Mouse (Mus musculus) ES-E14 (cell line): ENCODE measurements around the gene Gm20458.

ENCODE experiments used
- CHD2 ChIP-seq: IDR thresholded peaks from 2 replicates; pipeline ENCODE4 v1.6.1; 2014; ENCODE audit warnings: mild to moderate bottlenecking, low read depth, low read length, inconsistent platforms
- HCFC1 ChIP-seq: IDR thresholded peaks from 2 replicates; pipeline ENCODE4 v1.6.1; 2012; ENCODE audit warnings: low read length, inconsistent platforms, borderline replicate concordance; ENCODE audit not compliant: insufficient read depth
- MAFK ChIP-seq: IDR thresholded peaks from 2 replicates; pipeline ENCODE4 v1.6.1; 2014; ENCODE audit warnings: mild to moderate bottlenecking, low read depth, low read length, inconsistent platforms; ENCODE audit not compliant: insufficient read depth

- no peak for TF ChIP-seq HCFC1
- TF ChIP-seq CHD2, result no peak
- no peak for TF ChIP-seq MAFK
Measured at GRCm38 (mm10) chr2:164436961-164437360, 23.8 kb upstream of the Gm20458 start.
